Mouse (Mus musculus) kidney, adult 2 months (tissue): ENCODE results near the gene Slc27a3.

Experiments
- CTCF ChIP-seq: fragments of 200-500 bp; conservative IDR thresholded peaks from 2 replicates; pipeline ENCODE4 v1.5.1; 2011; ENCODE audit warnings: low read depth, mild to moderate bottlenecking, control low read depth, low read length, moderate library complexity, mixed read lengths; ENCODE audit not compliant: insufficient read depth, insufficient read length
- POLR2A ChIP-seq: fragments of 200-500 bp; IDR thresholded peaks from one replicate; pipeline ENCODE4 v1.6.1; 2011; ENCODE audit warnings: low read depth, low read length, control low read depth

DNA sequence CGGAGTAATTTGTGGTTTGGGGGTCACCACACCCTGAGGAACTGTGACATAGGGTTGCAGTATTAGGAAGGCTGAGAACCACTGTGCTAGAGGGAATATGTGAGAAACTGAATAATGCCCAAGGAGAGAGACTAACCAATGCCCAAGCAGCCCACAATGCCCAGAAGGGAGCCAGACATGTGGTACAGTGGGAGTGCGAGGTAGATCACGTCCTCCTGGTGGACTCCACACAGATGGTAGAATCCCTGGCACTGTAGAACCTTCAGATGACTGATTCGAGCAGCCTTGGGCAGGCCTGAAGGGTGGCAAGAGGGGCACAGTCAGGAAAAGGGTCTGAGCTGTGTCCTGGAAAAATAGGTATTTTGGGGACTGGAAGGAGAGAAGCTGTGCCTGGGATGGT, 1.5 kb downstream of the Slc27a3 start:
- TF ChIP-seq CTCF (no peak), POLR2A (no peak)
